Mouse (Mus musculus) kidney, adult 2 months (tissue): ENCODE measurements around the gene Gad2.
"Not testable (repeated sequence)": the region's sequence is repeated elsewhere in the genome, so short reads cannot be mapped to it uniquely, and the experiment has no call there.

ENCODE experiments used
- CTCF ChIP-seq: fragments of 200-500 bp; conservative IDR thresholded peaks from 2 replicates; pipeline ENCODE4 v1.5.1; 2011; ENCODE audit warnings: low read depth, mild to moderate bottlenecking, control low read depth, low read length, moderate library complexity, mixed read lengths; ENCODE audit not compliant: insufficient read depth, insufficient read length
- POLR2A ChIP-seq: fragments of 200-500 bp; IDR thresholded peaks from one replicate; pipeline ENCODE4 v1.6.1; 2011; ENCODE audit warnings: low read depth, low read length, control low read depth

DNA sequence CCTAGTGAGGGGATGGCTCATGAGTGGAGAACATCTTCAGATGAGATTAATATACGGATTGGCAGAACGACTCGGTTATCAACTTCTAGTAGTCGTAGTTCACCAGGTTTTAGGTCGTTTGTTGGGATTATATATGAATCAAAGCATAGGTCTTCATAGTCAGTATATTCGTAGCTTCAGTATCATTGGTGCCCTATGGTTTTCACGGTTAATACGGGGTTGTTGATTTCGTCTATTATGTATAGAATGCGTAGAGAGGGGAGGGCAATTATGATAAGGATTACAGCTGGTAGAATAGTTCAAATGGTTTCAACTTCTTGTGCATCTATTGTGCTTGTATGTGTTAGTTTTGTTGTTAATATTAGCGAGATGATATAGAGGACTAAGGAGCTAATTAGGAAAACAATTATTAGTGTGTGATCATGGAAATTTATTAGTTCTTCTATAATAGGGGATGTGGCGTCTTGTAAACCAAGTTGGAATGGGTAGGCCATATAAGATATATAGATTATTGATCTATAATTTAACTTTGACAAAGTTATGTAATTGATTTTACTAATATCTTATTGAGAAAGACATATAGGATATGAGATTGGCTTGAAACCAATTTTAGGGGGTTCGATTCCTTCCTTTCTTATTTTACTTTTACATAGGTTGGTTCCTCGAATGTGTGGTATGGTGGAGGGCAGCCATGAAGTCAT lies 34.4 kb upstream of the Gad2 start:
- TF ChIP-seq POLR2A, CTCF: not testable (repeated sequence)
